In the genomic region with DNA sequence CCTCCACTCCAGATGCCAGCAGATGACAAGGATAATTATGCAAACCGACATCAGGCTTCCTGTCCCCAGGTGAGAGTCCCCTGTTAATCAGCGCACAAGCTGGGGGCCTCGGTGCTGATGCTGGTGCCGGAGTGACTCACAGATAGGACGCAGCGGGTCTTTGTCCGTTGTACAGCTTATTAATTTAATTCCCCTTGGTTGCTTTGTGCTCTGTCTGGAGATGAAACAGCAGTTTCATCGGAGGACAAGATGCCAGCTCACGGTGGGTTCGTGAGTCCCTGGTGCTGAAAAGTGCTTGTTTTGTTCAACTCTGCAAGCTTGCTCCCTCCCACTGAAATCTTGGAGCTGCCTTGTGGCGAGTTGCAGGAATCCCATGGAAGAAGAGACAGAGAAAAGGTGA, we compare ENCODE assay signal across 24 mouse cellular contexts. TPM values are rescaled to one million over a fixed set of nuclear protein-coding genes. Genes with fewer than 3 reads are reported as not detected.
DNase-seq lines count a peak whose midpoint lies in the region; ATAC-seq and TF ChIP-seq lines count a peak whose summit lies in the region.
"Had no signal": no experiment of that assay in that cellular context is flagged by ENCODE, and none has a peak within 500 bp of the region (broad histone marks: within the 10 kb centered on the region; RNA-seq: fewer than 3 reads in every experiment).

No protein-coding gene starts in this region.

- H3K9ac ChIP-seq in hindbrain, embryonic 14.5 days, result peak overlapping the region; percentile 16; the same call in 1 of the 2 replicates
- H3K9ac ChIP-seq in hindbrain, embryonic 11.5 days (ENCODE audit: low read depth, low read length), result no peak overlapping the region
- H3K9ac ChIP-seq in midbrain, embryonic 16.5 days (ENCODE audit: low read depth, low read length), result peak overlapping the region; percentile 27; the same call in 1 of the 2 replicates
- H3K9ac ChIP-seq: embryonic facial prominence, embryonic 13.5 days; forebrain, embryonic 12.5 days had no signal

- TF ChIP-seq POLR2A in brain, embryonic 14.5 days (IDR thresholded peaks at IDR 0.05; ENCODE audit: borderline replicate concordance, extremely low read depth, insufficient read depth, insufficient read length, poor library complexity, severe bottlenecking), result no peak

- TF ChIP-seq CTCF in brain, embryonic 14.5 days (IDR thresholded peaks at IDR 0.05; ENCODE audit: borderline replicate concordance, extremely low read depth, insufficient read depth, insufficient read length), result no peak

- no peak overlapping the region for H3K4me3 ChIP-seq in hindbrain, embryonic 14.5 days (replicated peaks; ENCODE audit: low read length)
- H3K4me3 ChIP-seq in hindbrain, embryonic 11.5 days (ENCODE audit: low read depth, low read length), result no peak overlapping the region
- no peak overlapping the region for H3K4me3 ChIP-seq in midbrain, embryonic 16.5 days (ENCODE audit: low read depth, low read length)
- H3K4me3 ChIP-seq: embryonic facial prominence, embryonic 13.5 days; forebrain, embryonic 12.5 days; heart, embryonic 10.5 days had no signal

- 0 out of 2 replicates have a peak overlapping the region, but pooled peaks have one; percentile 21 for H3K4me2 ChIP-seq in hindbrain, embryonic 14.5 days (replicated peaks)
- H3K4me2 ChIP-seq in hindbrain, embryonic 11.5 days (replicated peaks; ENCODE audit: low read depth, low read length), result no peak overlapping the region
- peak overlapping the region; percentile 21 for H3K4me2 ChIP-seq in midbrain, embryonic 16.5 days (ENCODE audit: low read length)
- H3K4me2 ChIP-seq: embryonic facial prominence, embryonic 13.5 days; forebrain, embryonic 12.5 days had no signal

- 47% methylated on average over 11 of the region's 11 CpGs for WGBS in hindbrain, embryonic 14.5 days
- WGBS in hindbrain, embryonic 11.5 days, result 68% methylated on average over 11 of the region's 11 CpGs
- WGBS in midbrain, embryonic 16.5 days, result 36% methylated on average over 11 of the region's 11 CpGs

- no peak for DNase-seq in hindbrain, embryonic 14.5 days (ENCODE audit: low spot score)
- no peak for DNase-seq in hindbrain, embryonic 11.5 days (ENCODE audit: low spot score)
- DNase-seq in Muller cell, postnatal 12 days (ENCODE audit: inconsistent ontology term), result peak; percentile 6
- peak; percentile 40 for DNase-seq in brain, embryonic 14.5 days (ENCODE audit: low read depth)
- DNase-seq in frontal cortex, postnatal 14 days (ENCODE audit: low spot score in 2 of 2), result no peak
- no peak for DNase-seq in adipocyte (ENCODE audit: low spot score)
- DNase-seq in lung, postnatal 10 days, result no peak
- DNase-seq: adrenal gland, postnatal 10 days; cerebellum, adult 11-12 months; cerebellum, adult 9-10 months; cerebellum, postnatal 36 days; gastrocnemius, postnatal 14 days; heart, postnatal 10 days; heart, postnatal 4 days had no signal

- H3K4me1 ChIP-seq in hindbrain, embryonic 14.5 days (replicated peaks; ENCODE audit: control insufficient read depth, insufficient read depth, low read length), result no peaks in the 10 kb centered on the region
- H3K4me1 ChIP-seq in hindbrain, embryonic 11.5 days (replicated peaks; ENCODE audit: control insufficient read depth, insufficient read depth, low read length), result no peaks in the 10 kb centered on the region
- no peaks in the 10 kb centered on the region; the same call in none of the 2 replicates for H3K4me1 ChIP-seq in midbrain, embryonic 16.5 days (ENCODE audit: control insufficient read depth, insufficient read depth, low read length)
- H3K4me1 ChIP-seq: embryonic facial prominence, embryonic 13.5 days; forebrain, embryonic 12.5 days; heart, embryonic 10.5 days had no signal

- H3K27me3 ChIP-seq in hindbrain, embryonic 14.5 days (ENCODE audit: control insufficient read depth, insufficient read depth, low read length), result no peaks in the 10 kb centered on the region
- H3K27me3 ChIP-seq in hindbrain, embryonic 11.5 days (ENCODE audit: control insufficient read depth, insufficient read depth, low read length), result no peaks in the 10 kb centered on the region
- no peaks in the 10 kb centered on the region for H3K27me3 ChIP-seq in midbrain, embryonic 16.5 days (ENCODE audit: control insufficient read depth, insufficient read depth, low read depth, low read length)
- H3K27me3 ChIP-seq: embryonic facial prominence, embryonic 13.5 days; forebrain, embryonic 12.5 days had no signal

- no peaks in the 10 kb centered on the region for H3K9me3 ChIP-seq in hindbrain, embryonic 14.5 days (ENCODE audit: control insufficient read depth, low read length)
- no peaks in the 10 kb centered on the region for H3K9me3 ChIP-seq in hindbrain, embryonic 11.5 days (ENCODE audit: control insufficient read depth, low read length)
- H3K9me3 ChIP-seq in midbrain, embryonic 16.5 days (replicated peaks; ENCODE audit: control insufficient read depth, low read length, poor library complexity, severe bottlenecking), result no peaks in the 10 kb centered on the region
- H3K9me3 ChIP-seq: embryonic facial prominence, embryonic 13.5 days; forebrain, embryonic 12.5 days; heart, embryonic 10.5 days had no signal

- ATAC-seq in hindbrain, embryonic 14.5 days (ENCODE audit: low FRiP score), result no peak
- no peak for ATAC-seq in hindbrain, embryonic 11.5 days (ENCODE audit: low FRiP score)
- peak; percentile 42; the same call in 1 of the 2 replicates for ATAC-seq in midbrain, embryonic 16.5 days
- ATAC-seq: forebrain, embryonic 16.5 days; inflammation-experienced regulatory T-cells, adult 6 months; intestine, postnatal 0 days had no signal

- no peaks in the 10 kb centered on the region for H3K36me3 ChIP-seq in hindbrain, embryonic 14.5 days (replicated peaks; ENCODE audit: control insufficient read depth, insufficient read depth)
- no peaks in the 10 kb centered on the region for H3K36me3 ChIP-seq in hindbrain, embryonic 11.5 days (ENCODE audit: control insufficient read depth, insufficient read depth, low read length)
- H3K36me3 ChIP-seq in midbrain, embryonic 16.5 days (ENCODE audit: control insufficient read depth, insufficient read depth, low read length), result no peaks in the 10 kb centered on the region
- H3K36me3 ChIP-seq: embryonic facial prominence, embryonic 13.5 days; forebrain, embryonic 12.5 days; heart, embryonic 10.5 days had no signal

- peak overlapping the region; percentile 28; the same call in 1 of the 2 replicates for H3K27ac ChIP-seq in hindbrain, embryonic 14.5 days
- H3K27ac ChIP-seq in hindbrain, embryonic 11.5 days (ENCODE audit: low read depth, low read length), result no peak overlapping the region
- H3K27ac ChIP-seq in midbrain, embryonic 16.5 days (ENCODE audit: low read length), result peak overlapping the region; percentile 1
- H3K27ac ChIP-seq: embryonic facial prominence, embryonic 13.5 days; forebrain, embryonic 12.5 days; heart, embryonic 10.5 days had no signal

RNA-seq across cellular contexts. Expression of gene Tcl1, which starts 11.8 kb away (rescaled TPM):
- polyA plus RNA-seq in hindbrain, embryonic 14.5 days (2014; fragmentation: Nextera tagmentation; extraction: Ambion mirVana), result not detected in 2 replicates
- polyA plus RNA-seq in hindbrain, embryonic 11.5 days (2014; fragmentation: Nextera tagmentation; extraction: Ambion mirVana), result not detected in 2 replicates
- polyA plus RNA-seq in brain, embryonic 14.5 days (2012; rRNA removed), result not detected in 2 replicates
- not detected in 2 replicates for polyA plus RNA-seq in midbrain, embryonic 16.5 days (2015; fragmentation: Nextera tagmentation; extraction: Ambion mirVana)
- polyA plus RNA-seq: embryonic facial prominence, embryonic 13.5 days; forebrain, embryonic 12.5 days; forebrain, embryonic 16.5 days; frontal cortex, adult 2 months; gonadal fat pad, adult 2 months; heart, embryonic 10.5 days; heart, embryonic 14.5 days; inflammation-experienced regulatory T-cells, adult 6 months; intestine, postnatal 0 days had no signal

RNA-seq across cellular contexts. Expression of gene Tcl1b4, which starts 32.6 kb away (rescaled TPM):
- polyA plus RNA-seq in hindbrain, embryonic 14.5 days (2014; fragmentation: Nextera tagmentation; extraction: Ambion mirVana), result not detected in 2 replicates
- not detected in 2 replicates for polyA plus RNA-seq in hindbrain, embryonic 11.5 days (2014; fragmentation: Nextera tagmentation; extraction: Ambion mirVana)
- polyA plus RNA-seq in brain, embryonic 14.5 days (2012; rRNA removed), result not detected in 2 replicates
- polyA plus RNA-seq in midbrain, embryonic 16.5 days (2015; fragmentation: Nextera tagmentation; extraction: Ambion mirVana), result not detected in 2 replicates
- polyA plus RNA-seq: embryonic facial prominence, embryonic 13.5 days; forebrain, embryonic 12.5 days; forebrain, embryonic 16.5 days; frontal cortex, adult 2 months; gonadal fat pad, adult 2 months; heart, embryonic 10.5 days; heart, embryonic 14.5 days; inflammation-experienced regulatory T-cells, adult 6 months; intestine, postnatal 0 days had no signal

RNA-seq across cellular contexts. Expression of gene Tcl1b3, which starts 43.5 kb away (rescaled TPM):
- not detected in 2 replicates for polyA plus RNA-seq in hindbrain, embryonic 14.5 days (2014; fragmentation: Nextera tagmentation; extraction: Ambion mirVana)
- not detected in 2 replicates for polyA plus RNA-seq in hindbrain, embryonic 11.5 days (2014; fragmentation: Nextera tagmentation; extraction: Ambion mirVana)
- polyA plus RNA-seq in brain, embryonic 14.5 days (2012; rRNA removed), result not detected in 2 replicates
- polyA plus RNA-seq in midbrain, embryonic 16.5 days (2015; fragmentation: Nextera tagmentation; extraction: Ambion mirVana), result not detected in 2 replicates
- polyA plus RNA-seq: embryonic facial prominence, embryonic 13.5 days; forebrain, embryonic 12.5 days; forebrain, embryonic 16.5 days; frontal cortex, adult 2 months; gonadal fat pad, adult 2 months; heart, embryonic 10.5 days; heart, embryonic 14.5 days; inflammation-experienced regulatory T-cells, adult 6 months; intestine, postnatal 0 days had no signal

RNA-seq across cellular contexts. Expression of gene Tcl1b5, which starts 58.2 kb away (rescaled TPM):
- not detected in 2 replicates for polyA plus RNA-seq in hindbrain, embryonic 14.5 days (2014; fragmentation: Nextera tagmentation; extraction: Ambion mirVana)
- polyA plus RNA-seq in hindbrain, embryonic 11.5 days (2014; fragmentation: Nextera tagmentation; extraction: Ambion mirVana), result not detected in 2 replicates
- polyA plus RNA-seq in brain, embryonic 14.5 days (2012; rRNA removed), result not detected in 2 replicates
- polyA plus RNA-seq in midbrain, embryonic 16.5 days (2015; fragmentation: Nextera tagmentation; extraction: Ambion mirVana), result not detected in 2 replicates
- polyA plus RNA-seq: embryonic facial prominence, embryonic 13.5 days; forebrain, embryonic 12.5 days; forebrain, embryonic 16.5 days; frontal cortex, adult 2 months; gonadal fat pad, adult 2 months; heart, embryonic 10.5 days; heart, embryonic 14.5 days; inflammation-experienced regulatory T-cells, adult 6 months; intestine, postnatal 0 days had no signal

Comparison
In these comparisons a context has a peak if more than half of its experiments do, and no peak if none do; other contexts are left out.
1. DNase-seq: peak in Muller cell, postnatal 12 days (single experiment) and brain, embryonic 14.5 days (single experiment); none in hindbrain, embryonic 14.5 days (single experiment), hindbrain, embryonic 11.5 days (single experiment), frontal cortex, postnatal 14 days (0 of 2), adipocyte (single experiment) and lung, postnatal 10 days (single experiment).